Mouse (Mus musculus): ENCODE results near the gene Nlgn3.
"Not testable (repeated sequence)": the region's sequence is repeated elsewhere in the genome, so short reads cannot be mapped to it uniquely, and the experiment has no call there.

The Nlgn3 gene

GRCm38 (mm10) chrX:101300427-101301030, 1.6 kb downstream of the Nlgn3 start:
- DNase-seq (ENCODE audit: low spot score): no peak

- DNase-seq (ENCODE audit: low spot score): no peak
Measured at GRCm38 (mm10) chrX:101301654-101302053, 2.7 kb downstream of the Nlgn3 start.

GRCm38 (mm10) chrX:101304646-101305045, 5.7 kb downstream of the Nlgn3 start:
- DNase-seq (ENCODE audit: low spot score): no peak

- DNase-seq (ENCODE audit: low spot score): no peak
Measured at GRCm38 (mm10) chrX:101309299-101309698, 10.3 kb downstream of the Nlgn3 start.

GRCm38 (mm10) chrX:101313625-101314359, 14.8 kb downstream of the Nlgn3 start:
- no peak for DNase-seq (ENCODE audit: low spot score)

GRCm38 (mm10) chrX:101319775-101320174, 20.8 kb downstream of the Nlgn3 start:
- DNase-seq (ENCODE audit: low spot score): no peak

- no peak for DNase-seq (ENCODE audit: low spot score)
Measured at GRCm38 (mm10) chrX:101325989-101326899, 27.3 kb downstream of the Nlgn3 start.

GRCm38 (mm10) chrX:101329372-101330028, 30.5 kb downstream of the Nlgn3 start:
- peak; percentile 77 for DNase-seq (ENCODE audit: low spot score)

GRCm38 (mm10) chrX:101332031-101332374, 33.0 kb downstream of the Nlgn3 start:
- no peak for DNase-seq (ENCODE audit: low spot score)

GRCm38 (mm10) chrX:101332375-101333211, 33.6 kb downstream of the Nlgn3 start:
- DNase-seq (ENCODE audit: low spot score): peak; percentile 96

GRCm38 (mm10) chrX:101334606-101335005, 35.6 kb downstream of the Nlgn3 start:
- no peak for DNase-seq (ENCODE audit: low spot score)

- DNase-seq (ENCODE audit: low spot score): no peak
Measured at GRCm38 (mm10) chrX:101338666-101339065, 39.7 kb downstream of the Nlgn3 start.

GRCm38 (mm10) chrX:101342837-101343236, 43.9 kb downstream of the Nlgn3 start:
- DNase-seq (ENCODE audit: low spot score): not testable (repeated sequence)

- DNase-seq (ENCODE audit: low spot score): no peak
Measured at GRCm38 (mm10) chrX:101345456-101345855, 46.5 kb downstream of the Nlgn3 start.

- DNase-seq (ENCODE audit: low spot score): no peak
Measured at GRCm38 (mm10) chrX:101346475-101346874, 47.5 kb downstream of the Nlgn3 start.

- no peak for DNase-seq (ENCODE audit: low spot score)
Measured at GRCm38 (mm10) chrX:101351188-101351587, 52.2 kb downstream of the Nlgn3 start.

GRCm38 (mm10) chrX:101358902-101359301, 59.9 kb downstream of the Nlgn3 start:
- not testable (repeated sequence) for DNase-seq (ENCODE audit: low spot score)

- no peak for DNase-seq (ENCODE audit: low spot score)
Measured at GRCm38 (mm10) chrX:101369001-101369400, 70.0 kb downstream of the Nlgn3 start.

GRCm38 (mm10) chrX:101370573-101370972, 71.6 kb downstream of the Nlgn3 start:
- no peak for DNase-seq (ENCODE audit: low spot score)

- DNase-seq (ENCODE audit: low spot score): no peak
Measured at GRCm38 (mm10) chrX:101372946-101373345, 74.0 kb downstream of the Nlgn3 start.

All from adipocyte (in vitro differentiated cells).